Mouse (Mus musculus) left cerebral cortex, postnatal 14 days (tissue): Measurements from ENCODE around the gene Fbxo10. TPM values are rescaled to one million over a fixed set of nuclear protein-coding genes. Genes with fewer than 3 reads are reported as not detected.
"Not testable (repeated sequence)": the region's sequence is repeated elsewhere in the genome, so short reads cannot be mapped to it uniquely, and the experiment has no call there.

Experiments
- DNase-seq, 2 experiments: peaks; one replicate each; pipeline ENCODE4 v3.0.0; 2021 to 2022; ENCODE audit warnings: low spot score in 2 of 2, mixed read lengths in 1 of 2
- intact Hi-C: fragments of 180-260 bp; cut with DNase I; formaldehyde crosslinking; loops from one replicate; pipeline ENCODE4 v1.15.1; 2025
- long read RNA-seq, 2 experiments: library from polyadenylated mRNA; stranded (forward); transcript quantifications; one replicate each; pipeline ENCODE4 v2.0.0; 2021
- total RNA-seq, 2 experiments: library from RNA; stranded (reverse); gene quantifications; 2 replicates each; pipeline ENCODE4 v1.2.3; 2021

Gene Fbxo10
- total RNA-seq, result 10 to 100 TPM; 35.5 to 38.4 TPM
- long read RNA-seq, experiment 1, full-length matches to known transcripts, result 4 of 12 reads
- long read RNA-seq, experiment 1, partial matches to known transcripts, result 5 of 12 reads
- long read RNA-seq, experiment 1, other reads (novel, unspliced or antisense), result 3 of 12 reads
- long read RNA-seq, experiment 2, full-length matches to known transcripts, result 3 of 11 reads
- long read RNA-seq, experiment 2, partial matches to known transcripts, result 4 of 11 reads
- long read RNA-seq, experiment 2, other reads (novel, unspliced or antisense), result 4 of 11 reads

DNA sequence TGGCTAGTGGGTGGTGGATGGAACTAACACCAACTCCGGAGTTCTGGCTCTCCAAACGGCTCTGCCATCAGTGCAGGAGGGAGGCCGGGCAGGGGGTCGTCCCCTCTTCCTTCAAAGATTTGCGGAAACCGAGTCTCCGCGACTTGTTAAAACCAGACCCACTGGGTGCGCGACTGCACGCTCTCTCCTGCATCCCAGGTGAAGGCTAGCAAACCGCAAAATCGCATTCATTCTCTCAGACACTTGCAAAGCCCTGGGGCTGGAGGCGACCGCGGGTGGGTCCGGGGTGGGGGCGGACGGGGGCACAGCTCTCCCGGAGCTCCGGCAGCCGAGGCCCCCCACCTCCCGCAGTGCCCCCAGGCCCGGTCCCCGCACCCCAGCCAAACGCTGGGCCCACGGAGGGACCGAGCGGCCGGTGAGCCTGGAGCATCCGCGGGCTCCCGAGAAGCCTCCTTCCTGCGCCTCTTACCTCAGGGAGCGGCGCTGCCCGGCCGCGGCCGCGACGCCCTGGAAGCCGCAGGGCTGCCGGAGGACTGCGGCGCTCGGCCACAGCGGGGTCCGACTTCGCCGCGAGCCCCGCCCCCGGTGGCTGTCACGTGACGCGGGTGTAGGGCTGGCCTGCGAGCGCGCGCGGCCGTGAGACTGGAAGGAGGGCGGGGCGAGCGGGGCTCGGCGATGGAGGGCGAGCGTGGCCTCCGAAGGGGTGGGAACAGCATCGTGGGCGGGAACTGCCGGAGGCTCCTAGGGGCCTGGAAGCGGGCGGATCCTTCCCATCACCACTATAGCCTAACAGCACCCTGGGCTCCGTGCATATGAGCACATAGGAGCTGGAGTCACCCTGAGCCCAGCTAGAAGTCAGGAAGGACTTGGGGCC is at the start of gene Fbxo10:
Gene Fbxo10 (minus strand): TSS at position 584 of the 874 bp plus-strand sequence.
- intact Hi-C loops, result loop anchor here (5.0 kb wide), 1 partner anchor 37 kb away; no protein-coding TSS in a partner anchor

DNA sequence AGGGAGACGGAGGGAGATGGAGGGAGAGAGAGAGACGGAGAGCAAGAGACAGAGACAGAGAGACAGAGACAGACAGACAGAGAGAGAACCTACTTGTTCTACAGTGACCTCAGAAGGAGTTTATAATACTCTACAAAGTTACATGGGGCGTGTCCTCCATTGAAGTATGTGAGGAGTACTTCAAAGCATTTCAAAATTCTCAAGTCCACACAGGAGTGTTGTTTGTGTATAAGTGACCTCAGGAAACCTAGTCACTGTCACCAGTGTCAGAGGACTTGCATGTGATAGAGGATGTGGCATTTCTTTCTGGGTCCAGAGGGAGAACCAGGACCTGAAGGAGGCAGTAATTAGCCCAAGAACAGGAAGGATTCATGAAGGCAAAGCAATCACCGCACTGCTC is 46.6 kb upstream of the Fbxo10 start:
- intact Hi-C loops, result no loop called here
- DNase-seq, result no peak

More for the DNA sequence above, at the start of gene Fbxo10:
- peak; percentile 91 to 92 for DNase-seq

DNA sequence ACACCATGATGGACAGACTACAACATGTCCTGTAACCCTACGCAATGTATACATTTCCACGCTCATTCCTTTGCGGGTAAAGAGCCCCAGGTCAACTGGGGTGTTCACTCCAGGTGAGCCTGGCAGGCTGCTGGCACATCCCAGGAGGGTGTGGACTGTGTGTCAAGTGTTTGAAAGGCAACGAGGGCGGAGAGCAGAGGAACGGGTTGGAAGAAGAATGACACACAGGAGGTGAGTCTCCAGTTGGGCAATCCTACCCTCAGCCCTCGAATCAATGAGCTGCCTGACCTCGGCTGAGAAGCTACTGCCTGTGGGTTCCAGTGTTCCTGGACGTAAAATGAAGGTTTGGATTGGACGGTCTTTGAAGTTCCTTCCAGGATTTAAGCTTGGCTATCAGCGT is 36.9 kb upstream of the Fbxo10 start:
- DNase-seq, result no peak
- intact Hi-C loops, result no loop called here

DNA sequence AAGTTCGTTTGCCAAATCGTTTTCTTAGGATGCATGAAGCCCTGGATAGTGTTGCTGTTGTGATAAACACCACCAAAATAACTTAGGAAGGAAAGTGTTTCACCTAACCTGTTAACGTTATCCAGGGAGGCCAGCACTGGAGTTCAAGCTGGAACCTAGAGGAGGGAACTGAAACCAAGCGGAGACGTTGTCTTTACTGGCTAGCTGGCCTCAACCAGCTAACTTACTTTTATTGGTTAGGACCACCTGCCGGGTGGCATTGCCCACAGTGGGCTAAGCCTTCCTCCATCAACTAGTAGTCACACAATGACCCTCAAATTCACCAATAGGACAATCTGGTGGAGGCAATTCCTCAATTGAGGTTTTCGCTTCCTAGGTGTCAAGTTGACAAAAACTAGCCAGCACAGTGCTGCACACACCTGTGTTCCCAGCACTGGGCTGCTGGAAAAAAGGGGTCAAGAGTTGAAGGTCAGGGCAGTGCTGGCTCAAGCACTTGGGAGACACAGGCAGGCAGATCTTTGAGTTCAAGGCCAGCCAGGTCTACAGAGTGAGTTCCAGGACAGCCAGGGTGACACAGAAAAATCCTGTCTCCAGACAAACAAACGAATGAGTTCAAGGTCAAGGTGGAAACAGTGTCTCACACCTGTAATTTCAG is 24.2 kb upstream of the Fbxo10 start:
- no peak for DNase-seq
- intact Hi-C loops, result loop anchor here (1.0 to 5.0 kb wide), 2 partner anchors 91 to 172 kb away; partner anchors contain the start of gene Polr1e

DNA sequence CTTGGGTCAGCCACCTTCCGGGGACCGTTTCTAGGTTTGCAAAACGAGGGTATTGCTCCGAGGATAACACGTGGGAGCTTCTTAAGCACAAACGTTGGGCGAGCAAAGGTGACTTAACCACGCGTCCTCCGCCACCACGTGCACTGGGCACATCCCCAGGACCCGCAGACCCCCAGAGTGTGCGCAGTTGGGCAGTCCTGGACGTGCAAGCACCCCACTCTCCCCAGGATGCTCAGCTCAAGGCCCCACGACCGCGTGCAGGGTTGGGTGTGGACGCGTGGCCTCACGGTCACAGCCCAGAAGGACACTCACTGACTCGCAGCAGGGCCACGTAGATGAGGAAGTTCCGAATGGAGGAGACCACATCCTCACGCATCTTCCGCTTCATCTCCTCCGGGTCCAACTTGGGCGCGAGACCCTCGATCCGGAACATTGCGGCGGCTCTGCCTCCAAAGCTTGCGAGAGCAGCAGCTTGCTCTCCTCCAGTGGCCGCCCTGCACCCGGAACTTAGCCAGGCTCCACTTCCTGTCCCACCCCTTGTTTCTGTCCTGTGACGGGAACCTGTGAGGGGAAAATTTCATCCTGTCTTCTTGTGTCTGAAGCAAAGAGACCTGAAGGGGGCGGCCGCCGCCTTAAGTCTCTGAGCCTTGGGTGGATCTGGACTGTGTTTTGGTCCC is 23.3 kb upstream of the Fbxo10 start, which contains the start of gene Tomm5:
Gene Tomm5 (minus strand): TSS at position 514 of the 677 bp plus-strand sequence.
- intact Hi-C loops, result loop anchor here (1.0 to 5.0 kb wide), 2 partner anchors 90 to 173 kb away; partner anchors contain the start of gene Polr1e
- peak; percentile 93 to 94 for DNase-seq

DNA sequence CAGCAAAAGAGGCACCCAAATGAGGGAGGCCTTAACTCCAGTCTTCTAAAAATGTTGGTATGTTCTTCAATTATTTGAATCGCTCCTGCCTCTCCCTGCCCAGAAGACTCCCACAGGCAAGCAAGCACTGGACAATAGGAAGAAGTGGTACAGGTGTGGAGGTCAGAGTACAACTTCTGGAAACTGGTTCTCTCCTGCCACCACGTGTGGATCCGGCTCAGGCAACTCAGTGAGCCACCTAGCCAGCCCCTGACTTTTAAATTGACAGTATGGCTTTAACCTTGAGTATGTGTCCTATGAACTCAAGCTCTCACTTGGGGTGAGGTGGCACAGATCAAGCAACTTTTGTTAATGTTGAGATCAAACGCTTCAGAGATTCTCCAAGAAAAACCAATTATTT is 22.7 kb upstream of the Fbxo10 start:
- DNase-seq, result no peak
- intact Hi-C loops, result loop anchor here (5.0 kb wide), 1 partner anchor 90 kb away; the partner anchor contains the start of gene Polr1e

DNA sequence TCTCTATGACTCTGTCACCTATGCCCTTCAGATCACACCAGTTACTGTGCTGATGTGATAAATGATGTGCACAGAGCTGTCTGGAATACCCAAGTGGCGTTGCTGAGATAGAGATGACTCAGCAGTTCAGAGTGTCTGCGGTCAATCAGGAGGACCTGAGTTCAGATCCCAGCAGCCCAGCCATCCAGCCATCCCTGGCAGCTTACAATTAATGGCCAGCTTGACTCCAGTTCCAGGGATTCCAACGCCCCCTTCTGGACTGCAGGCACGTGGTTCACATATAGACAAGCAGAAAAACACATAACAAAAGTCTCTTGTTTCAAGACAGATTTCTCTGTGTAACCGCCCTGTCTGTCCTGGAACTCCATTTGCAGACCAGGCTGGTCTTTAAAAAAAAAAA is 22.0 kb upstream of the Fbxo10 start:
- DNase-seq, result no peak
- intact Hi-C loops, result loop anchor here (5.0 kb wide), 1 partner anchor 89 kb away; the partner anchor contains the start of gene Polr1e

DNA sequence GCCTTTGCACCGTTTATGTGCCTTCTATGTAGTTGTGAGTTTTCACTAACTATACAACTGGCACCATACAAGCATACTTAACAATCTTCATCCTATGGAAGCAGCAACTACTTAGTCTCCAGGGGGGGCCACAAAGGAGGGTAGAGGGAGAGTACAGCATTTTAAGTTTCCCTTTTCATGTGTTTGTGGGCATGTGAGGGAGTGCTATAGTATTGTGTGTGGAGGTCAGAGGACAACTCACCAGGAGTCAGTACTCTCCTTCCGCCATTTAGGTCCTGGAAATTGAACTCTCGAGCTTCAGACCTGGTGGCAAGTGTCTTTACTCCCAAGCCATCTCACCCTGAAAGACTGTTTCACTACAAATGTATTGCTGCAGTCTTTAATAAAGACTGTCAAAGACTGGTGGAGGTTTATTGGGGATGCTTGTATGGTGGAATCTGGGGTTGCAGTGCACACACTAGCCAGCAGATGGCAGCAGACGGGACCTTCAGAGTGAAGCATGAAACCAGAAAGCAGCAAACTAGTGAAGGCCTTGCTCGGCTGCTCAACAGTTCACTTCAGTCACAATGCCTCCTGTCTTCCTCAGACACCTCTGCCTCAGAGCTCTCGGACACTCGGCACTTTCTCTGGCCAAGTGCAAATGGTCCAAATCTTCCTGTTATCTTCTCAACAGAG is 12.9 kb upstream of the Fbxo10 start:
- intact Hi-C loops, result no loop called here
- peak; percentile 58 to 82 for DNase-seq

DNA sequence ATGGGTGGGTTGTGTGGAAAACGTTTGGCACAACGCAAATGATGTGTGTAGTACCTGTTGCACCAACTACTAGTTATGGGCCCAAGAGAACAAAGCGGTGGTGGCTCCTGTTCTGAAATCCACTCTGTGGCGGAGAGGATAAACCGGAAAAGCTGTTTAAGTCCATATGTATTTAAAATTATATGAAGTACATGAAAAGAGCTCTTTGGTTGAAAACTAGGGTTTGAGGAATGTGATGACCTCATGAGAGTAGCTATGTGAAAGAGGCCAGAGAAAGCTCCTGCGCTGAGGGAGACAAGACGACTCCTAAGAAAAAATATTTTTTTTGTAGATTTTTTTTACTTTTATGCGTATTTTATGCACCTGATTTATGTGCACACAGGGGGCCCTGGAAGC is 489 bp upstream of the Fbxo10 start:
- intact Hi-C loops, result loop anchor here (5.0 kb wide), 1 partner anchor 38 kb away; no protein-coding TSS in a partner anchor
- DNase-seq, result no peak

DNA sequence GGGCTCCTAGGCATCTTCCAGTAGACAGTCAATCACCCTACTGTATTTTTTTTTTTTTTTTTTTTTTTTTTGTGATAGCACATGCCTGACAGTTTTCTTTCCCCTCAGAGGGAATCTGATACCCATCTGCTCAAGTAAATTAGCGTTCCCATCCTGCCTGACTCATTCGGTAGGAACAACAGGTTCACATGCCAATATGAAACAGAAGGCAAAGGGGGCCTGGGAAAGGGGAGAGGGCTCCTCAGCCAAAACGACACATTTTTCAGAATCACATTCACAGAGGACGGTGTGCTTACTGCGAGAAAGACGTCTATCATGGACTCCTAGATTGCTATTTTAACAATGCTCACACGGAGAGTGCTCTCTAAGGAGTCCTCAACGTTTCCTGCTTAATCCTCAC is 917 bp downstream of the Fbxo10 start:
- intact Hi-C loops, result loop anchor here (5.0 kb wide), 1 partner anchor 36 kb away; no protein-coding TSS in a partner anchor
- DNase-seq, result no peak

DNA sequence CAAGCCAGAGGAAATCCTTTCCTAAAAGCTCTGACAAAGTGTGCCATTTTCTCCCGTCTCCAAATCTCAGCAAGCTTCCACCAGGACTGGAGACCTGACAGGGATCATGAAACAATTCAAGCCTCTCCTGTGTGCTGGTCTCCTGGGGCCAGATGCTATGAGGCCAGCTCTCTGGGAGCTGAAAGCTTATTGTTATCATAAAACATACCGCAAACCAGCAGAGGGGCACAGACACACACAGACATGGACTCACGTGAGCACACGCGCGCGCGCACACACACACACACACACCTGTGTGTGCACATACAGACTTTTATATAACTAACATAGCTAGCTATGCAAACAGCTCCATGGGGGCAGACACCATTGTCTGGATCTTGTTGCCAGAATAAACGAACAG is 1.5 kb downstream of the Fbxo10 start:
- intact Hi-C loops, result loop anchor here (5.0 kb wide), 1 partner anchor 36 kb away; no protein-coding TSS in a partner anchor
- peak in 1 of 2 experiments; percentile 45 for DNase-seq

DNA sequence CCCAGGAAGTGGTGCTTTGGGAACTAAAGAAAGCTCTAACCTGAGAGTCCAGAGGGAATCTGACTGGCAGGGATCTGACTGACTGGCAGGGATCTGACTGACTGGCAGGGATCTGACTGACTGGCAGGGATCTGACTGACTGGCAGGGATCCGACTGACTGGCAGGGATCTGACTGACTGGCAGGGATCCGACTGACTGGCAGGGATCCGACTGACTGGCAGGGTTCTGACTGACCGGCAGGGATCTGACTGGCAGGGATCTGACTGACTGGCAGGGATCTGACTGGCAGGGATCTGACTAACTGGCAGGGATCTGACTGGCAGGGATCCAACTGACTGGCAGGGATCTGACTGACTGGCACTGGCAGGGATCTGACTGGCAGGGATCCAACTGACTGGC is 3.4 kb downstream of the Fbxo10 start:
- DNase-seq, result not testable (repeated sequence)
- intact Hi-C loops, result loop anchor here (5.0 kb wide), 1 partner anchor 34 kb away; no protein-coding TSS in a partner anchor

DNA sequence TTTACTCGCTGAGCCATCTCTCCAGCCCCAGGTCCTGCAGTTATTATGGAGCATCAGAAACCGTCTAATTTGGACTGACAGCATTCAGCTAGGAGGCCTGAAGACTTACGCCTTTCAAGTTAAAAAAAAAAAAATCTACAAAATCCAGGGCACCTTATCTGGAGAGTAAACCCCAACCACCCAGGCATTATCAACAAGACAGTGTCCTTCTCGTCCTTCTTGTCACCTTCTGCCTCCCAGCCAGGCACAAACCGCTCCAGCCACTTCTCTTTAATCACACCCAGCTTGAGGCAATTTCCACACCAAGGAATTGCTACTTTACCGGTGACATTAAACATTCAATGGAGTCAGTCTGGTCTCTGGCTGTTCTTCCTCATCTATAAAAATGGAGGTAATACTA is 10.9 kb downstream of the Fbxo10 start:
- DNase-seq, result no peak
- intact Hi-C loops, result no loop called here

DNA sequence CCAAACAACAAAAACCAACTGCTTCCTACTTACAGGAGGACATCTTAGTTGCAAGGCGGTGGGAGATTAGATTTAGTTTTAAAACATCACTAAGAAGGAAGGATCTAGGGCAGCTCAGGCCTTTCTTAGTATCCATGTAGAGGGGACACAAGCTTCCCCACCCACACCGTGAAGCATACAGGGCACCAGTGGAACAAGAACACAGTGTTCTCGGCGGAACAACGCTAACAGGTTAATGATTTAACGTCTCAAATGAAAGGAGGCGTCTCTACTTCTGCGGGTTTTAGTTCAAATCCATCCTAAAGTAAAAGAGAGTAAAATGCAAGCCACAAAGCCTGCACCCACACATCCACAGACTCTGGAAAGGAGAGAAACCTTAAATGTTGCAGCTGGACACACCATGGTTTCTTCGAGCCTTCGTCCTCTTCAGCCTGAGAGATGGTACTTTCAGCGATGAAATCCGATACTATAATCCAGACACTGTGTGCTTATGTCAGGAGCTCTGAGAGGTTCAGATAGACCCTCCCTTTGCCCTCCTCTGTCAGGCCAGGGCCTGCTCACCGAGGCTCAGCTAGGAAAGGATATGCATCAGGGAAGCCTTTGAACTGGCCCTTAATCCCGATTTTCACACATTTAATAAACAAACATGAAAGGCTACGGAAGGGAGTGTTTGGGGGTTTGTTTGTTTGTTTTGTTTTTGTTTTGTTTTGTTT is 12.0 kb downstream of the Fbxo10 start:
- no peak for DNase-seq
- intact Hi-C loops, result no loop called here

DNA sequence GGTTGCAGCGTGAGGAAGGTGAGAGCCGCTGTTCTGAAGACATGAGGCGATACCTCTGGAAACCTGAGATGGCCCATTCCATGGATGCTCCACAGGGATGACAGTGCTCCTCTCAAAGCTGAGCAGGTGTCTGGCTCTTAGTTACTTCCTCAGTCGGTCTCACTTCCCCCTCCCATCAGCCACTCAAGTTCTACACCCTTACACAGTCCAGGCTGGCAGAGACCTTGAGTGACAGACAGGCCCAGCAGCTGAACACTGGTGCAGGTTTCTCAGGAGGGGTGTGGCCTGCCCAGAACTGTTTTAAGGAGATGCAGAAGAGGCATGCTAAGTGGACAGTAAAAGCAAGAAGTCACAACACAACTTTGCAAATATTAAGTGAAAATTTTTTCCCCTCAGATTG is 16.7 kb downstream of the Fbxo10 start:
- intact Hi-C loops, result no loop called here

DNA sequence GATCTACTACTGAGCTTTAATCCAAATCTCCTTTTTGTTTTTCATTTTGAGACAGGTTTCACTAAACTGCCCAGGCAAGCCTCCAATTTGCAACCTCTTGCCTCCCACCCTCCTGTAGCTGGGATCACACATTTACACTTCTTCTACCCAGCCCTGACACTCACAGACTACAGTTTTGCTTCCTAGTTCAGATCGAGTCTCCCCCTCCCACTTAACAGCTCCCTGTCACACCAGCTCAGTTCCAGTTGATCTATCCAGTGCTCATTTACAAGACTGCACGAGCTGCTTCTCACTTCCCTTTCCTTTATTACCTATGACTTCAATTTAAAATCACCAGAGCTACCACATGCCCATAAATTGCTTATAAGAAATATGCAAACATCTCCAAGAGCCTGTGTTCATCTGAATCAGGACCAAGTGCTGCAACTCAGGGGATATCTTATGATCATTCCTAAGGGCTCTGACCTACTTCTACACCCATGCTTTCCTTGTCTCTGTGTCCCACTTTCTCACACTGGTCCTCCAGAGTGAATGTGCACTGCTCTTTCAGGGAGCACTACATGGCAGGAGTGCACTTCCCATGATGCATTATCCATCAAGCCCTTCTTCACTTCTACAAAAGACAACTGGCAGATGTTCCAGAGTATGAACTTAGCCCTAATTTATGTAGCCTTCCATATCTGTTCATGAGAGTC is 18.2 kb downstream of the Fbxo10 start:
- intact Hi-C loops, result no loop called here
- DNase-seq, result no peak

More for the DNA sequence above, 16.7 kb downstream of the Fbxo10 start:
- no peak for DNase-seq

DNA sequence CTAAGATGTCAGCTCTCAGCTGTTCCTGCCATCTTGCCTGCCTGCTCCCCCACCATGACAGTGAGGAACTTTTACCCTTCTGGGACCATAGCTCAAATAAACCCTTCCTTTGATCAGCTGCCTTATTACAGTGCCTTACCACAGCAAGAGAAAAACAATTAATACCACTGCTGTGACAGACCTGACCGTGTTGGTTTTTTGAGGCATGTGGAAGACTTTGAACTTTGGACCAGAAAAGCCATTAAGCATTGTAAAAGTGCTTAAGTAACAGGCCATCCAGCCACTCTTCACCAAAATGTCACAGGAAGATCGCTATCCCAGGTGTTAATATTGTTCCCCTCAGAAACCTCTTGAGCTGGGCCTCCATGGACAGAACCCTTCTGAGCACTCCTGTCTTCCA is 19.8 kb downstream of the Fbxo10 start:
- intact Hi-C loops, result no loop called here
- DNase-seq, result no peak
